Mouse (Mus musculus): Measurements from ENCODE around the gene Sae1.

The Sae1 gene

GRCm38 (mm10) chr7:16284001-16284400, 103.6 kb downstream of the Sae1 start:
- DNase-seq (ENCODE audit: low read depth, low spot score) = no peak

- DNase-seq (ENCODE audit: low read depth, low spot score) = no peak
Observed at GRCm38 (mm10) chr7:16282334-16282733, 105.3 kb downstream of the Sae1 start.

DNA sequence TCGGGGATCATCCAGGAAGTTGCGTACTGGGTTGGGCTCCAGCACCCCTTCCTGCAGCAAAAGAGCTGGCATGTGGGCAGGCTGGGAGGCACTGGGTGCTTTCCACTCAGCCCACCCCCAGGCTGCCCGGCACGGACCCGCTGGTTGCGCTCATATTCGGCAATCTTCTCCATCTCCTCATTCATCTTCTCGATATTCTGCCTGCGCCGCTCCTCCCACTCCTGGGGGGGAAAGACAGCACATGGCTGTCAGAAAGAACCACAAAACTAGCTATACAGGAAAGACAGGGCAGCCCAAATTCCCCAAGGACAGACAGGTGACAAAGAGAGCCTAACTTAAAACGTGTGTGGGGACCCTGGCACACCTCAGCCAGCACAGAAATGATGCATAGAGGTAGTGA, 106.9 kb downstream of the Sae1 start:
- DNase-seq (ENCODE audit: low read depth, low spot score) = no peak

DNA sequence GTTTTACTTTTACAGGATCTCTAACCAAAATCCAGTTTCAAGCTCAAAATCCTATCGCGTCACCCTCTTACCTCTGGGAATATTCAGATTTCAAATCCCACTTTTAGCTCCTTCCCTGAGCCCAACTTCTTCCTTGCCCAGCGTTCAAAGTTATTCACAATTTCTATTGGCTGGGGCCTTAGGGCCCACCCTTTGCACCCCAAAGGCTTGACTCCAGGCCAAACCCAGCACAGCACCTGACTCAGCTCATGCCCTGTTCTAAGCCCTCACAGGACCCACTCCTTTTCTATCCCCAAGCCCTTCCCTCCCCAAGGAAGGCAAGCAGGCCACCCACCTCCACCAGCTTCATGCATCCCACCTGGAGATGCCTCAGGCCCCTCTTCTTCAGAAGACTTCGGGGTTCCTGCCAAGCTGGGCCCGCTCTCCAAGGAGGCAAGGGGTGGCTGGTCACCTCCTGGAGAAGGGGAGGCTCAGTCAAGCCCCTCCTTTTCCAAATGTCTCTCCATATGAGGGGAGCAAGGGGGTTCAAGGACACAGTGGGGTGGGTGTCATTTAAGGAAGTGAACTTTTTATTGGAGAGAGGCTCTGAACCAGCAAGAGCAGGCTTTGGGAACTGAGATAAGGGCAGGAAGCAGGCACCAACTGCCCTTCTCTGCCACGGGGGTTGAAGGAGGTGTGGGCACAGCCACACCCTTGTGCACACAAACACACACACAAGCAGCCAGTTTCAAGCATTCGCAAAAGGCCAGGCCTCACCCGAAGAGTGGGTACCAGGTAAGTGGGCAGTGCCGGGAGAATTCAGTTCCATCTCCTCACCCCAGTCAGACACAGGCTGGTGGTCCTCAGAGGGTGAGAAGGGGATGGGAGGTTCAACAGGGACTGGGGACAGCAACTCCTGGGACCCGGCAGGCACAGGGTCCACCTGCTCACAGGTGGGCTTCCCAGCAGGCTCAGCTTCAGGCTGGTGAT, 112.4 kb downstream of the Sae1 start:
- DNase-seq (ENCODE audit: low read depth, low spot score) = no peak

DNA sequence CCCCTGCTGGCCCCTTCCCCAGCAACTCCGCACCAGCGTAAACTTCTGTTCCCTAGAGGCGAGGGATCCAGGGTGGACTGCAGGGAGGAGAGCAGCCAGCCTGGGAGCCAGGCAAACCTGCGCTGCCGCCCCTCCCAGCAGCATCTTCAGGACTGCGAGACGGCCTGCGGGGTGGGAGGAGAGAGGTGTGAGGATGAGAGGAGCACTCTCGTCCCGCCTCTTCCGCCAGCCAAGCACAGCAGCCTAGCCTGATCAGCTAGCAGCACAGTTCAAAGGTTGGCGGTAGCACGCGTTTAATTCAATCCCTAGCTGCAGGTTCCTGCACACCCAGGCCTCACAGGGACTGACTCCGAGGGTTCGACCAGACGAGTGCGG, 113.9 kb downstream of the Sae1 start:
- peak; percentile 89 for DNase-seq (ENCODE audit: low read depth, low spot score)

DNA sequence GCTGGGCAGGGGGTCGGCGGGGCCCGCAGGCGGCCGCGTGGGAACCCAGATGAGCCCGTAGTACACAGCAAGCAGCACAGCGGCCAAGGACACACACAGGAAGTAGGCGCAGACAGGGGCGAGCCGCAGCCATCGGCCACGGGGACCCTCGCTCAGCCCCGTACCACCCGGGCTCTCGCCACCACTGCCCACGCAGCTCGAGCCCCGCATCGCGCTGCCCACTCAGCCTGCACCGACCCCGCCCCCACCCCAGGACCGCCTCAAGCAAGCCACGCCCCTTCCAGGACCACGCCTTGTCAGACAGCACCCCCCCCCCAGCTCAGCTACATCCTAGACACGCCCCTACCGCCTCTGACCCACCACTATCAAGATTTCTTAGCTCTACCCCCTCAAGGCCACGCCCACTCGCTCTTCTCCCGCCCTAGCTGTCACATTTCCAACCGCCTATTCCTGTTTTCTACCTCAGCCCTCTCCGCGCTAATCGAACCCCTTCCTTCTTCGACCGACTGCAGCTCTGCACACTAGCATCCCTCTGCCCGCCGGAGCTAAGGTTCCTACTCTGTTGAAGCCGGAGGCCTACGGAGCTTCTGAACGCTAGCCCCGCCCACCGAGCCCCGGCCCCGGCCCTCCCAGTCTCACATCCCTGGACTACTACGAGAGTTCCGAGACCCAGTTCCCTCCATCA, 114.4 kb downstream of the Sae1 start, which contains the start of gene Inafm1:
TSS of gene Inafm1 (minus strand) at position 537 of the 685 bp plus-strand sequence.
- DNase-seq (ENCODE audit: low read depth, low spot score) = peak; percentile 97

- DNase-seq (ENCODE audit: low read depth, low spot score) = peak; percentile 66
Observed at GRCm38 (mm10) chr7:16272681-16273080, 114.9 kb downstream of the Sae1 start.

DNA sequence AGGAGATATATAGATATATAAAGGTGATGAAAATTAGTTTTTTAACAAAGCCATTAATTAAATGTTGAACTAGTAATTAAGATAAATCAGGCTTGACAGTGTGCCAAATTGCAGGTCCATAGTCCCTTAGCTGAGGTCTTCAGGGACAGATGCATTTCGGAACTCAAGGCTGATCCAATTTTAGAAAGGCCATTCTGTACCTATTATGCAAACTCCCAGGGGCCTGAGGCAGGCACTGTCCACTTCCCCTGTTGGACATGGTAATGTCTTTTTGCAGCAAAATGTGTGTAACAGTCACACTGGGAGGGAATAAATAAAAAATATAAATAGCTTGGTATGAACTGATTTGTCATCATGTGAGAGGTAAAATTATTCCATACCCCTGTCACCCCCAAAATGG, 116.5 kb downstream of the Sae1 start:
- DNase-seq (ENCODE audit: low read depth, low spot score) = no peak

All from R1 (cell line).